Mouse (Mus musculus) neutrophil, adult 83 days (primary cell): Measurements from ENCODE around the gene Lrrn4cl. TPM values are rescaled to one million over a fixed set of nuclear protein-coding genes. Genes with fewer than 3 reads are reported as not detected.

Source experiments
- total RNA-seq, 2 experiments: library from RNA; stranded (reverse); gene quantifications; one replicate each; pipeline ENCODE4 v1.2.4; 2023

Gene Lrrn4cl
- total RNA-seq, result under 1 TPM in 1 of 2 experiments, not detected in 1; 0.13 TPM

GRCm38 (mm10) chr19:8850402-8850901 is at the start of gene Lrrn4cl:
Gene Lrrn4cl (plus strand): TSS chr19:8850768.

DNA sequence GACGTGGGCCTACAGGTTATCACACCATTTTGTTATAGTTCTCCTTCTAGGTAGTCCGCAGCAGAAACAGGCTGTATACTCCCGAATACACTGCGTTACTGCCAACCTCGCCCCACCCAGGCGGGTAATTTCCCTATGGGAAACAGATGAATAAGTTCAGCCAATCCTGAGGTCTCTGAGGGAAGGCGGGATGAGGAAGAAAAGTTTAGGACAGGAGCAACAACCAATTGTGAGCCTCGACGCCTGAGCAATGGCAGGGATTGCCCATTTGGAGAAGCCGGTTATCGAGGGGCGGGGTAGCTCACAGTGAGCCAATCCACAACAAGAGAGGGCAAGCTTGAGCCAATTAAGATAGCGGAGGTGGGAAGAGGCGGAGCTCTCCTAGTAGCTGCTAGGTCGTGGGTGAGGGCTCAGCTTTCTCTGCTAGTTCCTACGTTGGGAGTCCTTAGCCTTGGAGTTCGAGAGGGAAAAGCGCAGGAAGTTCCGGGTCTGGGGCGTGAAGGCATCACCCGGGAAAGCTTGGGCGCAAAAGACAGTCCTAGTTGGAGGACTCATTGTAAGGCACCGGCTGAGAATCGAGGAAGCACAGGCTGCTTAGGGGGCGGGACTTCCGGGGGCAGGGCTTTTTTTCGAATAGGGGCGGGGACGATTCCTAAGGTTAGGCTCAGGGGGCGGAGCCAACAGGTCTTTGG is 48.3 kb upstream of the Lrrn4cl start, which contains the start of gene Zbtb3:
Gene Zbtb3, plus strand, starts transcription at position 426 of the 692 bp plus-strand sequence.

GRCm38 (mm10) chr19:8818801-8819595 is 31.6 kb upstream of the Lrrn4cl start, which contains the start of gene Ttc9c:
Gene Ttc9c (minus strand): TSS chr19:8819333.

GRCm38 (mm10) chr19:8819596-8820423 is 30.8 kb upstream of the Lrrn4cl start, which contains the start of gene Hnrnpul2:
Gene Hnrnpul2 (plus strand): TSS chr19:8820010.

DNA sequence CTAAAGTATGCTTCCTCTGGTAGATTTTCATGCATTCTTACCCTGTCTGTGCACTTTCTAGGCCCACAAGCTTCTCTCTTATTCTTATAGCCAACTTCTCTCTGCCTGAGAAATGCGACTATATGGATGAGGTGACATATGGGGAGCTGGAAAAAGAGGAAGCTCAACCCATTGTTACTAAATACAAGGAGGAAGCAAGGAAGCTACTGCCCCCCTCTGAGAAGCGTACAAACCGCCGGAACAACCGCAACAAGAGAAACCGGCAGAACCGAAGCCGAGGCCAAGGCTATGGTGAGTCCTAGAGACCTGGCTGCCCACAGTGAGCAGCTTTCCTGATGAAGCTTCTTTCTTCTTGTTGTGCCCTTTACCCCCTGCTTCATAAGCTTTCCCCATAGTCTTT is 20.9 kb upstream of the Lrrn4cl start, which contains the start of gene AC129217.1:
Gene AC129217.1, plus strand, starts transcription at position 114 of the 400 bp plus-strand sequence.

GRCm38 (mm10) chr19:8837251-8837791 is 13.2 kb upstream of the Lrrn4cl start, which contains the start of gene Bscl2:
Gene Bscl2 (plus strand): TSS chr19:8837467.

GRCm38 (mm10) chr19:8839103-8839907 is 11.3 kb upstream of the Lrrn4cl start, which contains the start of gene Gng3:
Gene Gng3 (minus strand): TSS chr19:8839194.

DNA sequence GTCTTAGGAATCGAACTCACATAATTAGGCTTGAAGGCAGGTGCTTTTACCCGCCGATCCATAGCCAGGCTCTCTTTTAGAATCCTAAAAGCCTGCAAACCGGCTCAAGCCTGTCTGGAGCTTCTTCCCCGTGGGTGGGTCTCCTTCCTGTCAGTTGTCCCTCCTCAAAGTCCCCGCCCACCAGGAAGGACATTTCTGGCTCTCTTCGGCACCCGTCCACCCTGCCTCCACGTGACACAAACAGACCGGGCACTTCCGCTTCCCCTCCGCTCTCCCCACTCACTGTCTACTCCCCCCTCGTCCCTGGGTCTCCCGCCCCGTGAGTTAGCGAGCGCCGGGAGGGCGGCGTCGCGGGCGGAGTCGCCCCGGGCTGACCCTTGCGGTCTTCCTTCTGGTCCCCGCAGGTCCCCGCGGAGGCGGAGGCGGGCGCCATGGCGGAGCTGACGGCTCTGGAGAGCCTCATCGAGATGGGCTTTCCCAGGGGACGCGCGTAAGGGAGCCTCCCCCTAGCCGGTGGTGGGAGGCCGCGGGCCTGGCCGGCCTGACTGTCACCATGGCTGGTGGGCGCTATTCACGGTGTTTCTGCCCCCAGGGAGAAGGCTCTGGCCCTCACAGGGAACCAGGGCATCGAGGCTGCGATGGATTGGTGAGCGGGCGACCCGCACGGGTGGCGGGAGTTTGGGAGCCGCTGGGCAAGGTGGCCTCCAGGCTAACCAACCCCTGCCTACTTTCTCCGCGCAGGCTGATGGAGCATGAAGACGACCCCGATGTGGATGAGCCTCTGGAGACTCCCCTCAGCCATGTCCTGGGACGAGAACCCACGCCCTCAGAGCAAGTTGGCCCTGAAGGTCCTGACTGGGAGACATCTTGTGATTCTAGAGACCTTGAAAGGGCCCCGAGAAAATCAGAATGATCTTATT is 21.0 kb downstream of the Lrrn4cl start, which contains the start of gene Ubxn1:
Gene Ubxn1, plus strand, starts transcription at position 230 of the 920 bp plus-strand sequence.

GRCm38 (mm10) chr19:8880311-8881033 is 29.9 kb downstream of the Lrrn4cl start, which contains the start of gene Uqcc3:
Gene Uqcc3 (minus strand): TSS chr19:8880923.

GRCm38 (mm10) chr19:8883616-8884015 is 33.0 kb downstream of the Lrrn4cl start, which contains the start of the genes Lbhd1 and Gm49403:
Gene Lbhd1 (plus strand): TSS chr19:8883732.
Gene Gm49403 (plus strand): TSS chr19:8883930.

DNA sequence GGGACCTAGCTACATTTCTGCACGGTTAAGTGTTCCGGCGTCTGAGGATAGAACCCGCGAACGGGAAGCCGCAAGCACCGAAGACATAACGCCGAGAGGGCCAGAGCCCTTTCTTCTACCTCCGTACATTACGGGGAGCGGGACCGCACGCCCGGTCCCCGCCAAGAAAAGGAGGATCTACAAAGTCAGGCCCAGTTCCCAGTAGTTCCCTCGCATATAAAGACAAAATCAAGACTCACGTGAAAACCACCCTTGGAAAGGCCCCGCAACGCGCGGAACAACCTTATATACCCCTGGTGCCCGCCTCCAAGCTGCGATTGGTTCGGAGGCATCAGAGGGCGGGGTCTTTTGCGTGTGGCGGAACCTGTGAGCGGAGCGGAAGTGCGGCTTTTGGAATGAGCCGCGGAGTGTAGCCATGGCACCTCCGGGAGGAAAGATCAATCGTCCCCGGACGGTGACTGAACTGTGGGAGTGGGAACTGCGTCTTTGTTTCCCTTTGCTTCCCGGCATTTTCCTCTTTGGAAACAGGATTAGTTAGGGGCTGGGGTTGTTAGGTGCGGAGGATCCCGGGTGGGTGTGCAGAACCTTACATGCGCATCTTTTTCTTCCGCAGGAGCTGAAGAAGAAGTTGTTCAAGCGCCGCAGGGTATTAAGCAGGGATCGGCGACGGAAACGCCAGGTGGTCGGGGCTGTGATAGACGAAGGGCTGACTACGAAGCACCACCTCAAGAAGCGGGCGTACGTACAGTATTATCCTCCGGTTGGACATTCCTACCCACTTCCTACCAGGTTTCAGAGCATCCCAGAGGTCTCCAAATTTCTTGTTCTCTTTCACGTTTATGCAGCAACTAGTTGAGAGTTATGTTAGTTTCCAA is 38.2 kb downstream of the Lrrn4cl start, which contains the start of the genes 1810009A15Rik and Gm49416:
Gene 1810009A15Rik, plus strand, starts transcription at position 343 of the 875 bp plus-strand sequence.
Gene Gm49416, plus strand, starts transcription at position 416 of the 875 bp plus-strand sequence.

GRCm38 (mm10) chr19:8892829-8893766 is 42.5 kb downstream of the Lrrn4cl start, which contains the start of gene Ints5:
Gene Ints5 (plus strand): TSS chr19:8893005.

DNA sequence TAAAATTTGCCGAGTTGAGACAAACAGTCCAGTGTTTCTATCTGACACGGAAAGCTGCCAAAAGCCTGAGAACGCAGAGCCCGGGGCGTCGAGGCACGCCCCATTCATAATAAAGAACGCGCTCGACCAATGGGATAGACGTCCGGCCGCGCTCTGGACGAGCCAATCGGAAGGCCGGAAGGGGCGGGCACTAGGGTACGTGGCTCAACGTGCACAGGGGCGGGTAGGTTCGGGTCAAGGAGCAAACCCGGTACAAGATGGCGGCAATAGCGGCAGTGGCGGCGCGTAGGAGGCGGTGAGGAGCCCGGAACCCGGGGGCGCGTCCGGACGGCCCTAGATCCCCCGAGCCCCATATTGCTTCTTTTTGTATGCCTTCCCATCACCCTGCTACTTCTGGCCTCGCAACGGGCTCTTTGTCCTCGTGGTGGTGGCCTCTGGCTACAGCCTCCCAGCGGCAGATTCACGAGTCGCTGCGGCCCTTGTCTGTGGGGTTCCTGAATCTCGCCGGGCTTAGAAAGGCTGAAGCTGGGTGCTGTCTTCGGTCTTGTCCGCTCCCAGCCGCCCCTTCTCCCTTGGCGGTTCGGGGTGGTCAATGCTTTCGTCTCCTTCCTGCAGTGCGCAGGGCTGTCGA is 47.4 kb downstream of the Lrrn4cl start, which contains the start of gene Ganab:
Gene Ganab, plus strand, starts transcription at position 207 of the 631 bp plus-strand sequence.

